Mouse (Mus musculus): ENCODE data around the gene Stmn3.

Stmn3 gene

GRCm38 (mm10) chr2:181286629-181287337 is 27.5 kb downstream of the Stmn3 start:
- peak; percentile 24 for DNase-seq (ENCODE audit: low spot score)

GRCm38 (mm10) chr2:181279968-181280367 is 34.3 kb downstream of the Stmn3 start:
- no peak for DNase-seq (ENCODE audit: low spot score)

GRCm38 (mm10) chr2:181277866-181278265 is 36.4 kb downstream of the Stmn3 start:
- no peak for DNase-seq (ENCODE audit: low spot score)

- DNase-seq (ENCODE audit: low spot score): no peak
Measured at GRCm38 (mm10) chr2:181276766-181277165, 37.5 kb downstream of the Stmn3 start.

GRCm38 (mm10) chr2:181274639-181275038 is 39.7 kb downstream of the Stmn3 start:
- DNase-seq (ENCODE audit: low spot score): no peak

- no peak for DNase-seq (ENCODE audit: low spot score)
Measured at GRCm38 (mm10) chr2:181273829-181274228, 40.5 kb downstream of the Stmn3 start.

GRCm38 (mm10) chr2:181272092-181272491 is 42.2 kb downstream of the Stmn3 start:
- DNase-seq (ENCODE audit: low spot score): no peak

GRCm38 (mm10) chr2:181266839-181267238 is 47.5 kb downstream of the Stmn3 start:
- DNase-seq (ENCODE audit: low spot score): no peak
